Mouse (Mus musculus) midbrain, embryonic 12.5 days (tissue): ENCODE data around the gene Terb2. TPM values are rescaled to one million over a fixed set of nuclear protein-coding genes. Genes with fewer than 3 reads are reported as not detected.

Experiments
- ATAC-seq: fragments of 200-750 bp; cut with Nextera tagmentation; 2 replicates; pipeline ENCODE4 v1.8.0; 2017; ENCODE audit warnings: low read depth, moderate TSS enrichment, moderate library complexity; ENCODE audit not compliant: low FRiP score
- H3K27ac ChIP-seq: fragments of 300-500 bp; sonication (generic); replicated peaks from 2 replicates; pipeline ENCODE4 v1.5.1; 2016; ENCODE audit warnings: mild to moderate bottlenecking
- H3K27me3 ChIP-seq: fragments of 300-500 bp; sonication (generic); 2 replicates; pipeline ENCODE4 v1.6.1; 2016; ENCODE audit warnings: mild to moderate bottlenecking
- H3K36me3 ChIP-seq: fragments of 300-500 bp; sonication (generic); 2 replicates; pipeline ENCODE4 v1.6.1; 2016
- H3K4me1 ChIP-seq: fragments of 300-500 bp; sonication (generic); 2 replicates; pipeline ENCODE4 v1.6.1; 2016
- H3K4me2 ChIP-seq: fragments of 300-500 bp; sonication (generic); replicated peaks from 2 replicates; pipeline ENCODE4 v1.6.1; 2016; ENCODE audit warnings: mild to moderate bottlenecking, moderate library complexity
- H3K4me3 ChIP-seq: fragments of 300-500 bp; sonication (generic); 2 replicates; pipeline ENCODE4 v1.5.1; 2016; ENCODE audit warnings: mild to moderate bottlenecking
- H3K9ac ChIP-seq: fragments of 300-500 bp; sonication (generic); replicated peaks from 2 replicates; pipeline ENCODE4 v1.6.1; 2016; ENCODE audit warnings: mild to moderate bottlenecking, moderate library complexity
- H3K9me3 ChIP-seq: fragments of 300-500 bp; sonication (generic); 2 replicates; pipeline ENCODE4 v1.6.1; 2016; ENCODE audit warnings: mild to moderate bottlenecking
- WGBS: fragments of 180-500 bp; shearing (Covaris S2); methylation state at CpG from one replicate; pipeline ENCODE4 v1.1.7; 2016; 5-methylcytosine and 5-hydroxymethylcytosine counted together
- polyA plus RNA-seq: library from polyadenylated mRNA; unstranded; fragments of >200 nt; fragmentation: Nextera tagmentation; extraction: Ambion mirVana; gene quantifications from 2 replicates; pipeline ENCODE4 v1.2.1, GENCODE M21; 2016

Terb2 gene
- polyA plus RNA-seq, 1 experiment from 2014 or later: not detected

GRCm38 (mm10) chr2:122163430-122164195 lies 22.5 kb upstream of the Terb2 start:
- no peak for ATAC-seq
- Histone ChIP-seq H3K4me2 (no peak overlapping the region), H3K9ac (no peak overlapping the region), H3K4me1 (no peaks in the 10 kb centered on the region), H3K27me3 (no peaks in the 10 kb centered on the region), H3K36me3 (no peaks in the 10 kb centered on the region), H3K4me3 (no peak overlapping the region), H3K9me3 (no peaks in the 10 kb centered on the region), H3K27ac (no peak overlapping the region)
- WGBS: 85% methylated on average over 13 of the region's 13 CpGs

DNA sequence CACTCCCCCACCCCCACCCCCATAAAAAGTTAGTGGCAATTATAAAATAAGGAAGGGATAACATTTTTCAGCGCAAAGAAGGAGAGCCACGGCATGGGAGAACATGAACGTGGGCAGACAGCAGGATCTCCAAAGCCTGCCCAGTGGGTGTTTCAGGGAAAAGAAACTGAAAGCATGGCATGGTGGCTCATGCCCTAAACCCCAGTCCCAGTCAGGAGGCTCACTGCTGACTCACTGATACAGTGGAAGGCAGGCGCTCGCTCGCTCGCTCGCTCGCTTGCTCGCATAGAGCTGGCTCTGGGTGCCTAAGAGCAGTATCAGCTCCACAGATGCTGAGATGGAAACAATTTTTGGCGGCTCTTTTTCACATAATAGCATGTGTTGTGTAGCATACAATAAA lies 21.8 kb upstream of the Terb2 start:
- 86% methylated on average over 11 of the region's 11 CpGs for WGBS
- H3K27ac ChIP-seq: no peak overlapping the region
- no peaks in the 10 kb centered on the region for H3K9me3 ChIP-seq
- ATAC-seq: no peak
- H3K27me3 ChIP-seq: no peaks in the 10 kb centered on the region
- no peaks in the 10 kb centered on the region for H3K36me3 ChIP-seq
- H3K4me1 ChIP-seq: no peaks in the 10 kb centered on the region
- no peak overlapping the region for H3K9ac ChIP-seq
- no peak overlapping the region for H3K4me3 ChIP-seq
- H3K4me2 ChIP-seq: no peak overlapping the region

GRCm38 (mm10) chr2:122171292-122171691 lies 14.8 kb upstream of the Terb2 start:
- H3K9ac ChIP-seq: no peak overlapping the region
- H3K4me2 ChIP-seq: no peak overlapping the region
- H3K27me3 ChIP-seq: no peaks in the 10 kb centered on the region
- H3K27ac ChIP-seq: no peak overlapping the region
- whole genome bisulfite sequencing: 89% methylated on average over 6 of the region's 6 CpGs
- no peak for ATAC-seq
- H3K36me3 ChIP-seq: no peaks in the 10 kb centered on the region
- no peaks in the 10 kb centered on the region for H3K4me1 ChIP-seq
- no peak overlapping the region for H3K4me3 ChIP-seq
- no peaks in the 10 kb centered on the region for H3K9me3 ChIP-seq

- Histone ChIP-seq H3K36me3 (no peaks in the 10 kb centered on the region), H3K4me1 (no peaks in the 10 kb centered on the region), H3K27me3 (no peaks in the 10 kb centered on the region), H3K4me3 (no peak overlapping the region), H3K27ac (no peak overlapping the region), H3K4me2 (no peak overlapping the region), H3K9me3 (no peaks in the 10 kb centered on the region), H3K9ac (no peak overlapping the region)
- no peak for ATAC-seq
- WGBS: 85% methylated on average over 2 of the region's 2 CpGs
Observed at GRCm38 (mm10) chr2:122172188-122172587, 13.9 kb upstream of the Terb2 start.

- no peaks in the 10 kb centered on the region for H3K4me1 ChIP-seq
- H3K27ac ChIP-seq: no peak overlapping the region
- ATAC-seq: no peak
- no peak overlapping the region for H3K4me3 ChIP-seq
- H3K27me3 ChIP-seq: no peaks in the 10 kb centered on the region
- H3K4me2 ChIP-seq: no peak overlapping the region
- no peaks in the 10 kb centered on the region for H3K9me3 ChIP-seq
- H3K36me3 ChIP-seq: no peaks in the 10 kb centered on the region
- WGBS: 79% methylated on average over 8 of the region's 8 CpGs
- H3K9ac ChIP-seq: no peak overlapping the region
Observed at GRCm38 (mm10) chr2:122180051-122180822, 5.8 kb upstream of the Terb2 start.

- no peak overlapping the region for H3K27ac ChIP-seq
- 83% methylated on average over 4 of the region's 4 CpGs for WGBS
Observed at GRCm38 (mm10) chr2:122185086-122185485, 986 bp upstream of the Terb2 start.

GRCm38 (mm10) chr2:122186751-122187150 lies 679 bp downstream of the Terb2 start:
- H3K9me3 ChIP-seq: no peaks in the 10 kb centered on the region
- no peaks in the 10 kb centered on the region for H3K27me3 ChIP-seq
- ATAC-seq: no peak
- H3K4me2 ChIP-seq: no peak overlapping the region
- no peaks in the 10 kb centered on the region for H3K36me3 ChIP-seq
- H3K4me3 ChIP-seq: no peak overlapping the region
- WGBS: 99% methylated on average over 3 of the region's 3 CpGs
- no peaks in the 10 kb centered on the region for H3K4me1 ChIP-seq
- H3K9ac ChIP-seq: no peak overlapping the region
- no peak overlapping the region for H3K27ac ChIP-seq

More at GRCm38 (mm10) chr2:122185086-122185485, 986 bp upstream of the Terb2 start:
- H3K4me2 ChIP-seq: no peak overlapping the region
- no peaks in the 10 kb centered on the region for H3K9me3 ChIP-seq
- no peak overlapping the region for H3K9ac ChIP-seq
- no peak for ATAC-seq
- H3K36me3 ChIP-seq: no peaks in the 10 kb centered on the region
- no peaks in the 10 kb centered on the region for H3K27me3 ChIP-seq
- H3K4me3 ChIP-seq: no peak overlapping the region
- H3K4me1 ChIP-seq: no peaks in the 10 kb centered on the region

- no peak overlapping the region for H3K4me3 ChIP-seq
- H3K27me3 ChIP-seq: no peaks in the 10 kb centered on the region
- no peaks in the 10 kb centered on the region for H3K9me3 ChIP-seq
- H3K9ac ChIP-seq: no peak overlapping the region
- WGBS: 81% methylated on average over 3 of the region's 3 CpGs
- no peak overlapping the region for H3K4me2 ChIP-seq
- H3K27ac ChIP-seq: no peak overlapping the region
- ATAC-seq: no peak
- H3K36me3 ChIP-seq: no peaks in the 10 kb centered on the region
- no peaks in the 10 kb centered on the region for H3K4me1 ChIP-seq
Observed at GRCm38 (mm10) chr2:122191849-122192248, 5.8 kb downstream of the Terb2 start.

GRCm38 (mm10) chr2:122194509-122194929 lies 8.4 kb downstream of the Terb2 start:
- Histone ChIP-seq H3K36me3 (no peaks in the 10 kb centered on the region), H3K9ac (no peak overlapping the region), H3K9me3 (no peaks in the 10 kb centered on the region), H3K4me3 (no peak overlapping the region), H3K4me1 (no peaks in the 10 kb centered on the region), H3K27me3 (no peaks in the 10 kb centered on the region), H3K27ac (no peak overlapping the region), H3K4me2 (no peak overlapping the region)
- ATAC-seq: 0 out of 2 replicates have a peak, but pooled peaks have one; percentile 47
- 61% methylated on average over 1 of the region's 1 CpGs for WGBS

DNA sequence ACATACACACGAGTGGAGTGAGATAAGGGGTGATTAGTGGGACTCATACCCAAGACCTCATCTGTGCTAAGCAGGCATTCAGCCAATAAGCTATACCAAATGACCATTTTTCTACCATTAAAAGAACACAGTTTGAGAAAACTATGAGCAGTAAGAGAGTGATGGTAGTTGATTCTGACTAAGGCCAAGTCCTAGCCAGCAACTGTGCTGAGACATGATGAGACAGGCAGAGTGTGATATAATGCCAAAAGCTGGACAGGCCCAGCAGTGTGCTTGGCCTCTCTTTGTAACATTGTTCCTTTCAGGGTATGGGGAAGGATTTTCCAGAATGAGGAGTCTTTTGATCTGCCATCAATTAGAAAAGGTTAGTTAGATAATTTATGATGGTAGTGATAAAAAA lies 15.4 kb downstream of the Terb2 start:
- no peak overlapping the region for H3K9ac ChIP-seq
- no peak overlapping the region for H3K4me3 ChIP-seq
- WGBS: 88% methylated on average over 1 of the region's 1 CpGs
- no peaks in the 10 kb centered on the region for H3K36me3 ChIP-seq
- H3K9me3 ChIP-seq: no peaks in the 10 kb centered on the region
- no peak overlapping the region for H3K4me2 ChIP-seq
- ATAC-seq: no peak
- H3K4me1 ChIP-seq: no peaks in the 10 kb centered on the region
- no peak overlapping the region for H3K27ac ChIP-seq
- no peaks in the 10 kb centered on the region for H3K27me3 ChIP-seq

- no peak overlapping the region for H3K4me2 ChIP-seq
- no peaks in the 10 kb centered on the region for H3K9me3 ChIP-seq
- peaks cover 5% of the 10 kb centered on the region; the same call in 1 of the 2 replicates for H3K4me1 ChIP-seq
- no peak for ATAC-seq
- no peak overlapping the region for H3K9ac ChIP-seq
- H3K36me3 ChIP-seq: no peaks in the 10 kb centered on the region
- 84% methylated on average over 2 of the region's 2 CpGs for WGBS
- no peaks in the 10 kb centered on the region for H3K27me3 ChIP-seq
- no peak overlapping the region for H3K27ac ChIP-seq
- no peak overlapping the region for H3K4me3 ChIP-seq
Observed at GRCm38 (mm10) chr2:122206440-122207107, 20.5 kb downstream of the Terb2 start.
